Mouse (Mus musculus) adrenal gland, postnatal 25 days (tissue): ENCODE measurements at regions not wholly inside any gene's neighbourhood (a gene's known extent, or its start where the extent isn't known, plus 50 kb on each side); places are given as distances from the start of the nearest gene placed in this dataset.

ENCODE experiments used
- DNase-seq: peaks from one replicate; pipeline ENCODE4 v3.0.0; 2021; ENCODE audit warnings: mixed read lengths

GRCm38 (mm10) chr6:11647651-11648050 is 259.6 kb downstream of the Ndufa4 start:
- no peak for DNase-seq

- DNase-seq: peak; percentile 59
Observed at GRCm38 (mm10) chr6:11613331-11613730, 294.0 kb downstream of the Ndufa4 start.

GRCm38 (mm10) chr6:11608214-11608613 is 299.1 kb downstream of the Ndufa4 start:
- no peak for DNase-seq

GRCm38 (mm10) chr6:11607696-11608095 is 299.6 kb downstream of the Ndufa4 start:
- DNase-seq: no peak

- DNase-seq: no peak
Observed at GRCm38 (mm10) chr6:11606055-11606454, 301.2 kb downstream of the Ndufa4 start.

GRCm38 (mm10) chr6:11605526-11605925 is 301.8 kb downstream of the Ndufa4 start:
- peak; percentile 11 for DNase-seq

GRCm38 (mm10) chr6:11594936-11595335 is 312.4 kb downstream of the Ndufa4 start:
- peak; percentile 35 for DNase-seq

- DNase-seq: peak; percentile 8
Observed at GRCm38 (mm10) chr6:11593583-11594271, 313.6 kb downstream of the Ndufa4 start.

GRCm38 (mm10) chr6:11576091-11576490 is 331.2 kb downstream of the Ndufa4 start:
- DNase-seq: no peak

GRCm38 (mm10) chr6:11565246-11565645 is 342.1 kb downstream of the Ndufa4 start:
- DNase-seq: no peak

- DNase-seq: no peak
Observed at GRCm38 (mm10) chr6:11550473-11550872, 356.8 kb downstream of the Ndufa4 start.

GRCm38 (mm10) chr6:11547318-11547717 is 360.0 kb downstream of the Ndufa4 start:
- DNase-seq: no peak

- DNase-seq: no peak
Observed at GRCm38 (mm10) chr6:11534930-11535880, 372.1 kb downstream of the Ndufa4 start.

GRCm38 (mm10) chr6:11503136-11503535 is 404.2 kb downstream of the Ndufa4 start:
- no peak for DNase-seq

GRCm38 (mm10) chr6:11494427-11494826 is 412.9 kb downstream of the Ndufa4 start:
- DNase-seq: no peak

GRCm38 (mm10) chr6:11476950-11477349 is 430.3 kb downstream of the Ndufa4 start:
- no peak for DNase-seq
